Mouse (Mus musculus) hindbrain, embryonic 16.5 days (tissue): ENCODE measurements around the gene Trpm2. TPM values are rescaled to one million over a fixed set of nuclear protein-coding genes. Genes with fewer than 3 reads are reported as not detected.
A peak's percentile ranks its signal among the peaks of the same experiment; 100 is the strongest.

ENCODE experiments used
- ATAC-seq: fragments of 200-750 bp; cut with Nextera tagmentation; 2 replicates; pipeline ENCODE4 v1.8.0; 2017; ENCODE audit warnings: moderate TSS enrichment, moderate library complexity
- H3K27ac ChIP-seq: fragments of 300-500 bp; sonication (generic); 2 replicates; pipeline ENCODE4 v1.5.1; 2014; ENCODE audit warnings: low read depth, mild to moderate bottlenecking, control low read depth, low read length, moderate library complexity
- H3K27me3 ChIP-seq: fragments of 300-500 bp; sonication (generic); replicated peaks from 2 replicates; pipeline ENCODE4 v1.6.1; 2014; ENCODE audit warnings: low read length; ENCODE audit not compliant: control insufficient read depth, insufficient read depth
- H3K36me3 ChIP-seq: fragments of 300-500 bp; sonication (generic); 2 replicates; pipeline ENCODE4 v1.6.1; 2014; ENCODE audit warnings: mild to moderate bottlenecking, low read length, moderate library complexity, mixed read lengths; ENCODE audit not compliant: control insufficient read depth, insufficient read depth
- H3K4me1 ChIP-seq: fragments of 300-500 bp; sonication (generic); 2 replicates; pipeline ENCODE4 v1.6.1; 2014; ENCODE audit warnings: low read depth, low read length; ENCODE audit not compliant: control insufficient read depth, insufficient read depth
- H3K4me2 ChIP-seq: fragments of 300-500 bp; sonication (generic); 2 replicates; pipeline ENCODE4 v1.6.1; 2014; ENCODE audit warnings: mild to moderate bottlenecking, low read length, control low read depth, moderate library complexity
- H3K4me3 ChIP-seq: fragments of 300-500 bp; sonication (generic); 2 replicates; pipeline ENCODE4 v1.5.1; 2014; ENCODE audit warnings: mild to moderate bottlenecking, low read length, control low read depth, moderate library complexity
- H3K9ac ChIP-seq: fragments of 300-500 bp; sonication (generic); 2 replicates; pipeline ENCODE4 v1.6.1; 2014; ENCODE audit warnings: low read depth, mild to moderate bottlenecking, control low read depth, low read length, moderate library complexity
- H3K9me3 ChIP-seq: fragments of 300-500 bp; sonication (generic); 2 replicates; pipeline ENCODE4 v1.6.1; 2014; ENCODE audit warnings: mild to moderate bottlenecking, low read length, moderate library complexity; ENCODE audit not compliant: control insufficient read depth
- WGBS: fragments of 180-500 bp; shearing (Covaris S2); extraction: QIAGEN DNeasy Blood & Tissue Kit; methylation state at CpG from one replicate; pipeline ENCODE4 v1.1.7; 2014; 5-methylcytosine and 5-hydroxymethylcytosine counted together
- polyA plus RNA-seq: library from polyadenylated mRNA; unstranded; fragments of >200 nt; fragmentation: Nextera tagmentation; extraction: Ambion mirVana; gene quantifications from 2 replicates; pipeline ENCODE4 v1.2.1, GENCODE M21; 2015

Trpm2 gene
- polyA plus RNA-seq, 1 experiment from 2014 or later = 7.8 TPM

DNA sequence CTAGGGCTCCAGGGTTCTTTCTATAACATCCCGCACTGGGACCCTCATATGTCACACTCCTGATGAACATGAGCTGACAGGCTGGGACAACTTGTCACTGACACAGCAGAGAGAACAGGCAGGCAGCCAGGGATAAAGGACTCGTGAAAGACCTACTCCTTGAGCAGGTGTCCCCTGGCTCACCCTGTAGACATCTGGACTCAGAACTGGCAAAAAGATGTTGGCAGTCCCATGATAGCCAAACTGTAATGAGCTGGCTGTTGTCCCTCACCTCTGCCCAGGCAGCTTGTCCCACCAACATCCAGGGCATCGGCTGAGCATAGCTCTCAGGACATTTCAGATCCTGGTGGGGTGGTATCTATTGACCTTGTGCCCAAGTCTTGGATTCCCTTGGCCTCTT, 25.3 kb upstream of the Trpm2 start:
- no peaks in the 10 kb centered on the region for H3K27me3 ChIP-seq
- H3K4me3 ChIP-seq = no peak overlapping the region
- peaks cover 56% of the 10 kb centered on the region for H3K36me3 ChIP-seq
- H3K4me2 ChIP-seq = no peak overlapping the region
- no peaks in the 10 kb centered on the region for H3K9me3 ChIP-seq
- no peaks in the 10 kb centered on the region for H3K4me1 ChIP-seq
- H3K27ac ChIP-seq = no peak overlapping the region
- H3K9ac ChIP-seq = no peak overlapping the region
- no peak for ATAC-seq
- WGBS = 90% methylated on average over 3 of the region's 3 CpGs

GRCm38 (mm10) chr10:77985775-77986174, 15.4 kb upstream of the Trpm2 start:
- Histone ChIP-seq H3K9ac (no peak overlapping the region), H3K4me1 (no peaks in the 10 kb centered on the region), H3K4me2 (no peak overlapping the region), H3K36me3 (peaks cover 28% of the 10 kb centered on the region), H3K27me3 (no peaks in the 10 kb centered on the region), H3K4me3 (no peak overlapping the region), H3K9me3 (no peaks in the 10 kb centered on the region), H3K27ac (no peak overlapping the region)
- ATAC-seq = no peak
- 80% methylated on average over 5 of the region's 5 CpGs for WGBS

- Histone ChIP-seq H3K9me3 (no peaks in the 10 kb centered on the region), H3K4me1 (no peaks in the 10 kb centered on the region), H3K4me2 (no peak overlapping the region), H3K27me3 (no peaks in the 10 kb centered on the region), H3K4me3 (no peak overlapping the region), H3K27ac (no peak overlapping the region), H3K36me3 (peaks cover 17% of the 10 kb centered on the region), H3K9ac (no peak overlapping the region)
- ATAC-seq = peak; percentile 56
- 2% methylated on average over 4 of the region's 4 CpGs for WGBS
Measured at GRCm38 (mm10) chr10:77984660-77985059, 14.3 kb upstream of the Trpm2 start.

DNA sequence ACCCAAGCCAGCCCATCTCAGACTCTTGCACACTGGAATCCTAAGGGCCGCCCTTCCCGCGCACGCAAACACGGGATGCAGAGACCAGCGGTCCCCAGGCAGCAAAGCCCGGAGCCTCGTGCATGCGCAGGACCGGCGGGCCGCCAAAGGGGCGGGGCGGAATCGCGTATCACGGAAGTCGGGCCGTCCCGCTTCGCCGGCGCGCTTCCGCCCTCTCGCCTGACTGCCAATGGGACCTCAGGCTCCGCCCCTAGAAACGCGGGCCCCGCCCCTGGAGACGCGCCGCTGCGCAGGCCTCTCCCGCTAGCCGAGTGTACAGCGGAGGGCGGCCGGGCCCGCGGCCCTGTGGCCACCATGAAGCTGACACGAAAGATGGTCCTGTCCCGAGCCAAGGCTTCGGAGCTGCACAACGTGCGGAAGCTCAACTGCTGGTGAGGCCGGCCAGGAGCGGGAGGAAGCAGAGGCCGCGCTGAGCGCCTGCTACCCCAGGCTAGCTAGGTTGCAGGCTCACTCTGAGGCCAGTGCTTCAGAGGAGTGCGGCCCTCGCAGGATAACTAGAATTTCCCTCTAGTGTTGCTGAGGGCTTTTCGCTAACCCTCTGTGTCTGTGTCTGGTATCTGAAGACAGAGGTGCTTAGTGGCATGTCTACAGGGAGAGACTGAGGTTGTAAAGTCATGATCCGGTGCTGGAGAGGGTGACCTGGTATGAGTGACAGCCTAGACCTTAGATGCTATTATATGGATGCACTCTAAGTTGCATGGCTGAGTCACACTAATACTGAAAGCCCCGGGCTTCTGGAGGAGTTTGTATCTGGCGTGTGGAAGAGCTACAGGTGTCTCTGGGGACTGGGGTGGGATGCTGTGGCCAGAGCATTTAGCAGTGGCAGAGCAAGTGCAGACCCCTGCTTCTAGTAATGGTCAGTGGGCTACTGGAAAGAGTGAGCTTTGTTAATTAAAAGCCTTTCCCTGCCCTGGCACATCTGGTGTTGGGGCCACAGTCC, 8.3 kb upstream of the Trpm2 start, which contains the start of gene 1810043G02Rik:
Gene 1810043G02Rik (plus strand): TSS at position 174 of the 1,000 bp plus-strand sequence.
- Histone ChIP-seq H3K36me3 (no peaks in the 10 kb centered on the region), H3K4me3 (peak within 1 kb of the TSS; percentile 93), H3K27ac (peak within 1 kb of the TSS; percentile 86), H3K27me3 (no peaks in the 10 kb centered on the region), H3K9ac (peak within 1 kb of the TSS; percentile 92), H3K9me3 (no peaks in the 10 kb centered on the region), H3K4me2 (peak within 1 kb of the TSS; percentile 71), H3K4me1 (peaks cover 9% of the 10 kb centered on the region)
- ATAC-seq = peak; percentile 98
- under 1% methylated on average over 56 of the region's 57 CpGs for WGBS

- Histone ChIP-seq H3K4me1 (peaks cover 9% of the 10 kb centered on the region), H3K9ac (no peak overlapping the region)
- WGBS = 74% methylated on average over 8 of the region's 8 CpGs
Measured at GRCm38 (mm10) chr10:77976458-77977150, 6.2 kb upstream of the Trpm2 start.

DNA sequence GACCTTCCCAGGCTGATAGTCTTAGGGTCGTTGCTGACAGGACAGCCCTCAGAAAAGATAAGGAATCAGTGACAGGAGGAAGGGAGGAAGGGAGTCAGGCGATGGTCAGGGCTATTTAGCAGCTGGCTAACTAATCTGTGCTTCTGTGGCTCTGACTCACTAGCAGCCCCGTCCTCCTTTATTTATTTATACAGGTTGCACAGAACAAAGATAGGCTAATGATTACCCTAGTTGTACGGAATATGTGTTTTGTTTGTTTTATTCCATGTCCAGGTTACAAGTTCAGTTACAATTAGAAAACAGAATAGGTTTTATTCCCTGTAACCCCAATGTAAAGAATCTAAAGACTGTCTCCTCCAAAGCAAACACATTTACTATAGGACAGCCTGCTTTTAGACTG, 5.3 kb upstream of the Trpm2 start:
- Histone ChIP-seq H3K9ac (no peak overlapping the region), H3K4me2 (no peak overlapping the region), H3K27ac (no peak overlapping the region), H3K27me3 (no peaks in the 10 kb centered on the region), H3K4me1 (peaks cover 9% of the 10 kb centered on the region), H3K9me3 (no peaks in the 10 kb centered on the region), H3K4me3 (no peak overlapping the region), H3K36me3 (no peaks in the 10 kb centered on the region)
- ATAC-seq = no peak
- WGBS = 59% methylated on average over 4 of the region's 4 CpGs

More at GRCm38 (mm10) chr10:77976458-77977150, 6.2 kb upstream of the Trpm2 start:
- no peak overlapping the region for H3K27ac ChIP-seq
- H3K36me3 ChIP-seq = no peaks in the 10 kb centered on the region
- no peaks in the 10 kb centered on the region for H3K9me3 ChIP-seq
- H3K4me3 ChIP-seq = no peak overlapping the region
- ATAC-seq = no peak
- no peak overlapping the region for H3K4me2 ChIP-seq
- no peaks in the 10 kb centered on the region for H3K27me3 ChIP-seq

- Histone ChIP-seq H3K27me3 (no peaks in the 10 kb centered on the region), H3K9ac (no peak overlapping the region), H3K27ac (no peak overlapping the region), H3K9me3 (no peaks in the 10 kb centered on the region), H3K4me3 (no peak overlapping the region), H3K4me2 (no peak overlapping the region), H3K4me1 (peaks cover 11% of the 10 kb centered on the region), H3K36me3 (no peaks in the 10 kb centered on the region)
- ATAC-seq = no peak
- 77% methylated on average over 5 of the region's 5 CpGs for WGBS
Measured at GRCm38 (mm10) chr10:77974811-77975210, 4.4 kb upstream of the Trpm2 start.

GRCm38 (mm10) chr10:77974323-77974722, 4.0 kb upstream of the Trpm2 start:
- Histone ChIP-seq H3K4me1 (peaks cover 14% of the 10 kb centered on the region), H3K9me3 (no peaks in the 10 kb centered on the region), H3K9ac (no peak overlapping the region), H3K27ac (no peak overlapping the region), H3K4me2 (no peak overlapping the region), H3K4me3 (no peak overlapping the region), H3K36me3 (no peaks in the 10 kb centered on the region), H3K27me3 (no peaks in the 10 kb centered on the region)
- ATAC-seq = no peak
- 73% methylated on average over 5 of the region's 5 CpGs for WGBS
